Mouse (Mus musculus): ENCODE data around the gene Wasf2. TPM values are rescaled to one million over a fixed set of nuclear protein-coding genes. Genes with fewer than 3 reads are reported as not detected.

Gene Wasf2
- polyA plus RNA-seq, 1 experiment from 2014 or later: 23.9 TPM

GRCm38 (mm10) chr4:133132027-133132426, 1.7 kb downstream of the Wasf2 start:
- ATAC-seq (ENCODE audit: low FRiP score) (no peak), DNase-seq (ENCODE audit: low spot score) (no peak)
- peak overlapping the region; percentile 81 for H3K9ac ChIP-seq
- WGBS: 26% methylated on average over 6 of the region's 6 CpGs
- no peaks in the 10 kb centered on the region for H3K27me3 ChIP-seq (ENCODE audit: control insufficient read depth, insufficient read depth, low read length)
- H3K4me1 ChIP-seq (replicated peaks; ENCODE audit: control insufficient read depth, insufficient read depth, low read length): peaks cover 21% of the 10 kb centered on the region
- no peaks in the 10 kb centered on the region for H3K36me3 ChIP-seq (replicated peaks; ENCODE audit: control insufficient read depth, insufficient read depth)
- peak overlapping the region; percentile 77 for H3K27ac ChIP-seq
- H3K4me3 ChIP-seq (replicated peaks; ENCODE audit: low read length): peak overlapping the region; percentile 85
- no peaks in the 10 kb centered on the region for H3K9me3 ChIP-seq (ENCODE audit: control insufficient read depth, low read length)
- H3K4me2 ChIP-seq (replicated peaks): peak overlapping the region; percentile 72

GRCm38 (mm10) chr4:133136946-133137345, 6.6 kb downstream of the Wasf2 start:
- Histone ChIP-seq H3K27ac (no peak overlapping the region), H3K9ac (no peak overlapping the region), H3K4me2 (replicated peaks) (no peak overlapping the region), H3K9me3 (ENCODE audit: control insufficient read depth, low read length) (no peaks in the 10 kb centered on the region), H3K4me1 (replicated peaks; ENCODE audit: control insufficient read depth, insufficient read depth, low read length) (peaks cover 4% of the 10 kb centered on the region), H3K36me3 (replicated peaks; ENCODE audit: control insufficient read depth, insufficient read depth) (no peaks in the 10 kb centered on the region), H3K4me3 (replicated peaks; ENCODE audit: low read length) (no peak overlapping the region), H3K27me3 (ENCODE audit: control insufficient read depth, insufficient read depth, low read length) (no peaks in the 10 kb centered on the region)
- ATAC-seq (ENCODE audit: low FRiP score): no peak
- no peak for DNase-seq (ENCODE audit: low spot score)
- WGBS: 76% methylated on average over 1 of the region's 1 CpGs

GRCm38 (mm10) chr4:133138971-133139370, 8.7 kb downstream of the Wasf2 start:
- 89% methylated on average over 4 of the region's 4 CpGs for WGBS
- H3K4me1 ChIP-seq (replicated peaks; ENCODE audit: control insufficient read depth, insufficient read depth, low read length): no peaks in the 10 kb centered on the region
- DNase-seq (ENCODE audit: low spot score): no peak

GRCm38 (mm10) chr4:133155006-133155405, 24.7 kb downstream of the Wasf2 start:
- Histone ChIP-seq H3K27ac (no peak overlapping the region), H3K4me2 (replicated peaks) (no peak overlapping the region), H3K4me3 (replicated peaks; ENCODE audit: low read length) (no peak overlapping the region), H3K9me3 (ENCODE audit: control insufficient read depth, low read length) (no peaks in the 10 kb centered on the region), H3K36me3 (replicated peaks; ENCODE audit: control insufficient read depth, insufficient read depth) (no peaks in the 10 kb centered on the region), H3K9ac (no peak overlapping the region), H3K27me3 (ENCODE audit: control insufficient read depth, insufficient read depth, low read length) (no peaks in the 10 kb centered on the region), H3K4me1 (replicated peaks; ENCODE audit: control insufficient read depth, insufficient read depth, low read length) (no peaks in the 10 kb centered on the region)
- DNase-seq (ENCODE audit: low spot score) (no peak), ATAC-seq (ENCODE audit: low FRiP score) (no peak)
- WGBS: 98% methylated on average over 5 of the region's 5 CpGs

More at GRCm38 (mm10) chr4:133138971-133139370, 8.7 kb downstream of the Wasf2 start:
- H3K36me3 ChIP-seq (replicated peaks; ENCODE audit: control insufficient read depth, insufficient read depth): no peaks in the 10 kb centered on the region
- no peak for ATAC-seq (ENCODE audit: low FRiP score)
- H3K27ac ChIP-seq: no peak overlapping the region
- no peak overlapping the region for H3K4me3 ChIP-seq (replicated peaks; ENCODE audit: low read length)
- H3K9ac ChIP-seq: no peak overlapping the region
- H3K4me2 ChIP-seq (replicated peaks): no peak overlapping the region
- no peaks in the 10 kb centered on the region for H3K27me3 ChIP-seq (ENCODE audit: control insufficient read depth, insufficient read depth, low read length)
- H3K9me3 ChIP-seq (ENCODE audit: control insufficient read depth, low read length): no peaks in the 10 kb centered on the region

GRCm38 (mm10) chr4:133155726-133156125, 25.4 kb downstream of the Wasf2 start:
- no peak for DNase-seq (ENCODE audit: low spot score)
- Histone ChIP-seq H3K36me3 (replicated peaks; ENCODE audit: control insufficient read depth, insufficient read depth) (peaks cover 4% of the 10 kb centered on the region; the same call in 1 of the 2 replicates), H3K4me1 (replicated peaks; ENCODE audit: control insufficient read depth, insufficient read depth, low read length) (no peaks in the 10 kb centered on the region), H3K9ac (no peak overlapping the region), H3K27me3 (ENCODE audit: control insufficient read depth, insufficient read depth, low read length) (no peaks in the 10 kb centered on the region), H3K4me2 (replicated peaks) (no peak overlapping the region), H3K4me3 (replicated peaks; ENCODE audit: low read length) (no peak overlapping the region), H3K9me3 (ENCODE audit: control insufficient read depth, low read length) (no peaks in the 10 kb centered on the region), H3K27ac (no peak overlapping the region)
- 82% methylated on average over 6 of the region's 6 CpGs for WGBS
- ATAC-seq (ENCODE audit: low FRiP score): no peak

GRCm38 (mm10) chr4:133156422-133156821, 26.1 kb downstream of the Wasf2 start:
- no peak overlapping the region for H3K4me2 ChIP-seq (replicated peaks)
- DNase-seq (ENCODE audit: low spot score) (no peak), ATAC-seq (ENCODE audit: low FRiP score) (no peak)
- WGBS: 81% methylated on average over 4 of the region's 4 CpGs
- H3K27ac ChIP-seq: no peak overlapping the region
- no peaks in the 10 kb centered on the region for H3K4me1 ChIP-seq (replicated peaks; ENCODE audit: control insufficient read depth, insufficient read depth, low read length)
- H3K36me3 ChIP-seq (replicated peaks; ENCODE audit: control insufficient read depth, insufficient read depth): peaks cover 4% of the 10 kb centered on the region; the same call in 1 of the 2 replicates
- no peak overlapping the region for H3K9ac ChIP-seq
- no peaks in the 10 kb centered on the region for H3K9me3 ChIP-seq (ENCODE audit: control insufficient read depth, low read length)
- no peak overlapping the region for H3K4me3 ChIP-seq (replicated peaks; ENCODE audit: low read length)
- no peaks in the 10 kb centered on the region for H3K27me3 ChIP-seq (ENCODE audit: control insufficient read depth, insufficient read depth, low read length)

- DNase-seq (ENCODE audit: low spot score) (no peak), ATAC-seq (ENCODE audit: low FRiP score) (no peak)
- no peaks in the 10 kb centered on the region for H3K9me3 ChIP-seq (ENCODE audit: control insufficient read depth, low read length)
- H3K4me2 ChIP-seq (replicated peaks): no peak overlapping the region
- no peak overlapping the region for H3K9ac ChIP-seq
- no peaks in the 10 kb centered on the region for H3K4me1 ChIP-seq (replicated peaks; ENCODE audit: control insufficient read depth, insufficient read depth, low read length)
- 59% methylated on average over 10 of the region's 10 CpGs for WGBS
- H3K36me3 ChIP-seq (replicated peaks; ENCODE audit: control insufficient read depth, insufficient read depth): peaks cover 4% of the 10 kb centered on the region; the same call in 1 of the 2 replicates
- H3K27me3 ChIP-seq (ENCODE audit: control insufficient read depth, insufficient read depth, low read length): no peaks in the 10 kb centered on the region
- no peak overlapping the region for H3K27ac ChIP-seq
- H3K4me3 ChIP-seq (replicated peaks; ENCODE audit: low read length): no peak overlapping the region
Measured at GRCm38 (mm10) chr4:133156831-133157230, 26.5 kb downstream of the Wasf2 start.

GRCm38 (mm10) chr4:133159127-133159526, 28.8 kb downstream of the Wasf2 start:
- no peak overlapping the region for H3K4me2 ChIP-seq (replicated peaks)
- ATAC-seq (ENCODE audit: low FRiP score): no peak
- H3K27ac ChIP-seq: no peak overlapping the region
- H3K4me3 ChIP-seq (replicated peaks; ENCODE audit: low read length): no peak overlapping the region
- no peaks in the 10 kb centered on the region for H3K4me1 ChIP-seq (replicated peaks; ENCODE audit: control insufficient read depth, insufficient read depth, low read length)
- 81% methylated on average over 6 of the region's 6 CpGs for WGBS
- peaks cover 4% of the 10 kb centered on the region; the same call in 1 of the 2 replicates for H3K36me3 ChIP-seq (replicated peaks; ENCODE audit: control insufficient read depth, insufficient read depth)
- no peak for DNase-seq (ENCODE audit: low spot score)
- H3K9ac ChIP-seq: no peak overlapping the region
- H3K9me3 ChIP-seq (ENCODE audit: control insufficient read depth, low read length): no peaks in the 10 kb centered on the region
- no peaks in the 10 kb centered on the region for H3K27me3 ChIP-seq (ENCODE audit: control insufficient read depth, insufficient read depth, low read length)

- 49% methylated on average over 4 of the region's 4 CpGs for WGBS
Measured at GRCm38 (mm10) chr4:133159646-133160045, 29.3 kb downstream of the Wasf2 start.

GRCm38 (mm10) chr4:133160211-133160610, 29.9 kb downstream of the Wasf2 start:
- no peak for ATAC-seq (ENCODE audit: low FRiP score)

More at GRCm38 (mm10) chr4:133159646-133160045, 29.3 kb downstream of the Wasf2 start:
- H3K27ac ChIP-seq: no peak overlapping the region
- no peak overlapping the region for H3K4me2 ChIP-seq (replicated peaks)
- DNase-seq (ENCODE audit: low spot score) (no peak), ATAC-seq (ENCODE audit: low FRiP score) (no peak)
- no peaks in the 10 kb centered on the region for H3K4me1 ChIP-seq (replicated peaks; ENCODE audit: control insufficient read depth, insufficient read depth, low read length)
- no peak overlapping the region for H3K9ac ChIP-seq
- no peak overlapping the region for H3K4me3 ChIP-seq (replicated peaks; ENCODE audit: low read length)
- peaks cover 4% of the 10 kb centered on the region; the same call in 1 of the 2 replicates for H3K36me3 ChIP-seq (replicated peaks; ENCODE audit: control insufficient read depth, insufficient read depth)
- H3K27me3 ChIP-seq (ENCODE audit: control insufficient read depth, insufficient read depth, low read length): no peaks in the 10 kb centered on the region
- no peaks in the 10 kb centered on the region for H3K9me3 ChIP-seq (ENCODE audit: control insufficient read depth, low read length)

More at GRCm38 (mm10) chr4:133160211-133160610, 29.9 kb downstream of the Wasf2 start:
- no peak overlapping the region for H3K4me2 ChIP-seq (replicated peaks)
- 83% methylated on average over 8 of the region's 8 CpGs for WGBS
- DNase-seq (ENCODE audit: low spot score): no peak
- H3K9me3 ChIP-seq (ENCODE audit: control insufficient read depth, low read length): no peaks in the 10 kb centered on the region
- H3K4me1 ChIP-seq (replicated peaks; ENCODE audit: control insufficient read depth, insufficient read depth, low read length): no peaks in the 10 kb centered on the region
- no peaks in the 10 kb centered on the region for H3K27me3 ChIP-seq (ENCODE audit: control insufficient read depth, insufficient read depth, low read length)
- no peak overlapping the region for H3K4me3 ChIP-seq (replicated peaks; ENCODE audit: low read length)
- H3K9ac ChIP-seq: no peak overlapping the region
- no peak overlapping the region for H3K27ac ChIP-seq
- peaks cover 4% of the 10 kb centered on the region; the same call in 1 of the 2 replicates for H3K36me3 ChIP-seq (replicated peaks; ENCODE audit: control insufficient read depth, insufficient read depth)

Data from hindbrain, embryonic 14.5 days (tissue).